Comparison of ENCODE assay signal across 8 mouse cellular contexts in genomic region chr9:96720510-96721162, GRCm38 (mm10). TPM values are rescaled to one million over a fixed set of nuclear protein-coding genes. Genes with fewer than 3 reads are reported as not detected.
DNase-seq lines count a peak whose midpoint lies in the region; ATAC-seq and TF ChIP-seq lines count a peak whose summit lies in the region.

No protein-coding gene starts in this region.

- no peak for TF ChIP-seq CTCF in spleen, adult 2 months (IDR thresholded peaks at IDR 0.05; ENCODE audit: extremely low read depth, insufficient read depth, insufficient read length, insufficient replicate concordance)

- H3K27ac ChIP-seq in spleen, adult 2 months (ENCODE audit: insufficient read depth, low read length): 0 out of 2 replicates have a peak overlapping the region, but pooled peaks have one; percentile 38
- H3K27ac ChIP-seq in limb, embryonic 13.5 days: no peak overlapping the region

- no peaks in the 10 kb centered on the region for H3K9me3 ChIP-seq in limb, embryonic 13.5 days

- H3K9ac ChIP-seq in limb, embryonic 13.5 days: no peak overlapping the region

- TF ChIP-seq POLR2A in spleen, adult 2 months (IDR thresholded peaks at IDR 0.05; ENCODE audit: low read depth, low read length): no peak

- H3K4me1 ChIP-seq in spleen, adult 2 months (ENCODE audit: control insufficient read depth, insufficient read depth, insufficient read length): peaks cover 3% of the 10 kb centered on the region; the same call in 1 of the 2 replicates
- peaks cover 28% of the 10 kb centered on the region for H3K4me1 ChIP-seq in limb, embryonic 13.5 days

- H3K4me3 ChIP-seq in spleen, adult 2 months (ENCODE audit: extremely low read depth, insufficient read depth, insufficient read length): no peak overlapping the region
- H3K4me3 ChIP-seq in limb, embryonic 13.5 days: peak overlapping the region; percentile 81

- 68% methylated on average over 11 of the region's 11 CpGs for WGBS in spleen, adult 2 months
- 65% methylated on average over 11 of the region's 11 CpGs for whole genome bisulfite sequencing in limb, embryonic 13.5 days

- H3K36me3 ChIP-seq in spleen, adult 2 months (ENCODE audit: control insufficient read depth, insufficient read depth, low read length): 0 out of 2 replicates have a peak, but pooled peaks cover 2% of the 10 kb centered on the region
- H3K36me3 ChIP-seq in limb, embryonic 13.5 days: no peaks in the 10 kb centered on the region

- no peak for ATAC-seq in limb, embryonic 13.5 days (ENCODE audit: low FRiP score, low read depth)

- no peaks in the 10 kb centered on the region for H3K27me3 ChIP-seq in spleen, adult 2 months (ENCODE audit: control insufficient read depth, insufficient read depth, low read length)
- no peaks in the 10 kb centered on the region for H3K27me3 ChIP-seq in limb, embryonic 13.5 days

- peak overlapping the region; percentile 72; the same call in 1 of the 2 replicates for H3K4me2 ChIP-seq in limb, embryonic 13.5 days (replicated peaks)

- DNase-seq in cerebellum, adult 11-12 months: peak; percentile 31
- DNase-seq in cerebellum, adult 9-11 months: no peak
- DNase-seq in spleen, adult 2 months (ENCODE audit: low read depth in 1 of 2, low spot score in 2 of 2): no peak
- no peak for DNase-seq in spleen, postnatal 10 days (ENCODE audit: low spot score in 2 of 2)
- DNase-seq in ovary, postnatal 36 days (ENCODE audit: low spot score): no peak
- DNase-seq in gastrocnemius, adult 18-20 months (ENCODE audit: low spot score): no peak
- no peak for DNase-seq in urinary bladder, adult 2 months (ENCODE audit: low spot score)

RNA-seq across cellular contexts. Expression of gene Zbtb38, which starts 32.0 kb away (rescaled TPM):
- 5.9 and 7.5 TPM in 2 replicates for polyA plus RNA-seq in spleen, adult 2 months (2012; rRNA removed)
- 14.1 and 14.4 TPM in 2 replicates for polyA plus RNA-seq in limb, embryonic 13.5 days (2015; fragmentation: Nextera tagmentation; extraction: Ambion mirVana)
- 10 to 100 TPM; 35.0 to 35.9 TPM for total RNA-seq in gastrocnemius, adult 18-20 months (2021)
- polyA plus RNA-seq in urinary bladder, adult 2 months (2012; rRNA removed): 8.1 and 14.3 TPM in 2 replicates
